Mouse (Mus musculus) forebrain, embryonic 14.5 days (tissue): Measurements from ENCODE around the gene Serpinb9c. TPM values are rescaled to one million over a fixed set of nuclear protein-coding genes. Genes with fewer than 3 reads are reported as not detected.
"Not testable (repeated sequence)": the region's sequence is repeated elsewhere in the genome, so short reads cannot be mapped to it uniquely, and the experiment has no call there.

Experiments used
- ATAC-seq: fragments of 200-750 bp; cut with Nextera tagmentation; 2 replicates; pipeline ENCODE4 v1.8.0; 2017; ENCODE audit warnings: mild to moderate bottlenecking, moderate library complexity
- DNase-seq: peaks from one replicate; pipeline ENCODE4 v3.0.0-alpha.2; 2015; ENCODE audit warnings: low spot score
- H3K27ac ChIP-seq: fragments of 300-500 bp; sonication (generic); 2 replicates; pipeline ENCODE4 v1.5.1; 2014; ENCODE audit warnings: low read depth, mild to moderate bottlenecking, control low read depth, low read length, moderate library complexity
- H3K27me3 ChIP-seq: fragments of 300-500 bp; sonication (generic); replicated peaks from 2 replicates; pipeline ENCODE4 v1.6.1; 2014; ENCODE audit warnings: low read length, control low read depth, mixed read lengths; ENCODE audit not compliant: control insufficient read depth, insufficient read depth
- H3K36me3 ChIP-seq: fragments of 300-500 bp; sonication (generic); 2 replicates; pipeline ENCODE4 v1.6.1; 2014; ENCODE audit warnings: low read length, control low read depth; ENCODE audit not compliant: control insufficient read depth, insufficient read depth
- H3K4me1 ChIP-seq: fragments of 300-500 bp; sonication (generic); 2 replicates; pipeline ENCODE4 v1.6.1; 2014; ENCODE audit warnings: antibody characterized with exemption, low read length, control low read depth; ENCODE audit not compliant: control insufficient read depth, insufficient read depth
- H3K4me2 ChIP-seq: fragments of 300-500 bp; sonication (generic); 2 replicates; pipeline ENCODE4 v1.6.1; 2014; ENCODE audit warnings: mild to moderate bottlenecking, control low read depth, low read length
- H3K4me3 ChIP-seq: fragments of 300-500 bp; sonication (generic); 2 replicates; pipeline ENCODE4 v1.5.1; 2014; ENCODE audit warnings: low read depth, low read length, control low read depth
- H3K9ac ChIP-seq: fragments of 300-500 bp; sonication (generic); 2 replicates; pipeline ENCODE4 v1.6.1; 2014; ENCODE audit warnings: mild to moderate bottlenecking, low read length, control low read depth, moderate library complexity
- H3K9me3 ChIP-seq: fragments of 300-500 bp; sonication (generic); replicated peaks from 2 replicates; pipeline ENCODE4 v1.6.1; 2016; ENCODE audit warnings: low read length, control low read depth, mixed read lengths; ENCODE audit not compliant: control insufficient read depth
- WGBS: fragments of 180-500 bp; shearing (Covaris S2); extraction: QIAGEN DNeasy Blood & Tissue Kit; methylation state at CpG from one replicate; pipeline ENCODE4 v1.1.7; 2014; 5-methylcytosine and 5-hydroxymethylcytosine counted together
- polyA plus RNA-seq: library from polyadenylated mRNA; unstranded; fragments of >200 nt; fragmentation: Nextera tagmentation; extraction: Ambion mirVana; gene quantifications from 2 replicates; pipeline ENCODE4 v1.2.1, GENCODE M21; 2014

The Serpinb9c gene
- polyA plus RNA-seq: not detected in 2 replicates

- DNase-seq: no peak
- Histone ChIP-seq H3K27ac (no peak within 1 kb of the TSS), H3K9me3 (no peaks in the 10 kb centered on the region), H3K27me3 (no peaks in the 10 kb centered on the region), H3K4me1 (no peaks in the 10 kb centered on the region), H3K4me2 (no peak within 1 kb of the TSS), H3K36me3 (no peaks in the 10 kb centered on the region), H3K4me3 (no peak within 1 kb of the TSS), H3K9ac (no peak within 1 kb of the TSS)
- 82% methylated on average over 4 of the region's 4 CpGs for WGBS
- ATAC-seq: no peak
Measured at GRCm38 (mm10) chr13:33159642-33160041, at the start of gene Serpinb9c. TSS of gene Serpinb9c (minus strand) at chr13:33159742.

- ATAC-seq (no peak), DNase-seq (no peak)
- Histone ChIP-seq H3K4me2 (no peak overlapping the region), H3K36me3 (no peaks in the 10 kb centered on the region), H3K4me3 (no peak overlapping the region), H3K9me3 (no peaks in the 10 kb centered on the region), H3K27ac (no peak overlapping the region), H3K4me1 (no peaks in the 10 kb centered on the region), H3K27me3 (no peaks in the 10 kb centered on the region), H3K9ac (no peak overlapping the region)
- WGBS: 69% methylated on average over 2 of the region's 2 CpGs
Measured at GRCm38 (mm10) chr13:33199740-33200139, 40.2 kb upstream of the Serpinb9c start.

- peaks cover 5% of the 10 kb centered on the region; the same call in 1 of the 2 replicates for H3K9me3 ChIP-seq
- H3K36me3 ChIP-seq: no peaks in the 10 kb centered on the region
- 82% methylated on average over 5 of the region's 5 CpGs for WGBS
- no peak for ATAC-seq
- H3K27ac ChIP-seq: no peak within 1 kb of the TSS
- no peak for DNase-seq
- no peak within 1 kb of the TSS for H3K4me3 ChIP-seq
- no peaks in the 10 kb centered on the region for H3K27me3 ChIP-seq
- H3K4me2 ChIP-seq: no peak within 1 kb of the TSS
- no peak within 1 kb of the TSS for H3K9ac ChIP-seq
- no peaks in the 10 kb centered on the region for H3K4me1 ChIP-seq
Measured at GRCm38 (mm10) chr13:33192659-33193058, 33.1 kb upstream of the Serpinb9c start, which contains the start of gene Serpinb9d. TSS of gene Serpinb9d (plus strand) at chr13:33192959.

- DNase-seq, ATAC-seq, H3K36me3 ChIP-seq, H3K9ac ChIP-seq, H3K9me3 ChIP-seq, H3K4me2 ChIP-seq, H3K4me3 ChIP-seq, H3K27ac ChIP-seq, H3K27me3 ChIP-seq, H3K4me1 ChIP-seq: not testable (repeated sequence)
- 83% methylated on average over 1 of the region's 1 CpGs for WGBS
Measured at GRCm38 (mm10) chr13:33190486-33190885, 30.9 kb upstream of the Serpinb9c start.

GRCm38 (mm10) chr13:33141435-33141834, 18.1 kb downstream of the Serpinb9c start:
- WGBS: 79% methylated on average over 3 of the region's 3 CpGs
- Histone ChIP-seq H3K36me3 (no peaks in the 10 kb centered on the region), H3K27me3 (no peaks in the 10 kb centered on the region), H3K9ac (no peak overlapping the region), H3K4me1 (no peaks in the 10 kb centered on the region), H3K4me2 (no peak overlapping the region), H3K4me3 (no peak overlapping the region), H3K27ac (no peak overlapping the region), H3K9me3 (no peaks in the 10 kb centered on the region; the same call in 1 of the 2 replicates)
- DNase-seq (no peak), ATAC-seq (no peak)

GRCm38 (mm10) chr13:33137717-33138116, 21.8 kb downstream of the Serpinb9c start:
- Histone ChIP-seq H3K4me3 (no peak overlapping the region), H3K9ac (no peak overlapping the region), H3K36me3 (no peaks in the 10 kb centered on the region), H3K4me2 (no peak overlapping the region), H3K27me3 (no peaks in the 10 kb centered on the region), H3K4me1 (no peaks in the 10 kb centered on the region), H3K9me3 (no peaks in the 10 kb centered on the region; the same call in 1 of the 2 replicates), H3K27ac (no peak overlapping the region)
- ATAC-seq (no peak), DNase-seq (no peak)
- WGBS: 85% methylated on average over 2 of the region's 2 CpGs

- 58% methylated on average over 3 of the region's 3 CpGs for WGBS
- no peak overlapping the region for H3K4me3 ChIP-seq
- ATAC-seq (no peak), DNase-seq (no peak)
- H3K27ac ChIP-seq: no peak overlapping the region
- H3K27me3 ChIP-seq: no peaks in the 10 kb centered on the region
- H3K4me2 ChIP-seq: no peak overlapping the region
- H3K9ac ChIP-seq: no peak overlapping the region
- no peaks in the 10 kb centered on the region for H3K9me3 ChIP-seq
- no peaks in the 10 kb centered on the region for H3K4me1 ChIP-seq
- H3K36me3 ChIP-seq: no peaks in the 10 kb centered on the region
Measured at GRCm38 (mm10) chr13:33113054-33113453, 46.5 kb downstream of the Serpinb9c start.

- H3K27me3 ChIP-seq: no peaks in the 10 kb centered on the region
- no peaks in the 10 kb centered on the region for H3K9me3 ChIP-seq
- no peak overlapping the region for H3K4me2 ChIP-seq
- H3K36me3 ChIP-seq: no peaks in the 10 kb centered on the region
- no peak for DNase-seq
- no peak overlapping the region for H3K27ac ChIP-seq
- H3K9ac ChIP-seq: no peak overlapping the region
- no peak overlapping the region for H3K4me3 ChIP-seq
- no peak for ATAC-seq
- H3K4me1 ChIP-seq: no peaks in the 10 kb centered on the region
Measured at GRCm38 (mm10) chr13:33105626-33106025, 53.9 kb downstream of the Serpinb9c start.
